Comparison of ENCODE assay signal across 13 mouse cellular contexts in genomic region chr4:53228444-53228843, GRCm38 (mm10).
A peak's percentile ranks its signal among the peaks of the same experiment; 100 is the strongest.
DNase-seq lines count a peak whose midpoint lies in the region; ATAC-seq and TF ChIP-seq lines count a peak whose summit lies in the region.
"Had no signal": no experiment of that assay in that cellular context is flagged by ENCODE, and none has a peak within 500 bp of the region (broad histone marks: within the 10 kb centered on the region; RNA-seq: fewer than 3 reads in every experiment).

No protein-coding gene starts in this region.

- 0 out of 2 replicates have a peak overlapping the region, but pooled peaks have one; percentile 15 for H3K27ac ChIP-seq in kidney, embryonic 16.5 days (ENCODE audit: low read length)
- H3K27ac ChIP-seq in left cerebral cortex, adult 2 months = no peak overlapping the region
- H3K27ac ChIP-seq: embryonic facial prominence, embryonic 10.5 days; hindbrain, postnatal 0 days; limb, embryonic 12.5 days had no signal

- DNase-seq in kidney, postnatal 36 days = no peak
- peak; percentile 73 for DNase-seq in NIH3T3 (ENCODE audit: low read depth)
- peak; percentile 20 for DNase-seq in embryo, embryonic 9.5 days (ENCODE audit: extremely low spot score)
- peak; percentile 40 for DNase-seq in splenic B cell, adult 2 months (ENCODE audit: low read depth, low spot score)
- DNase-seq in left cerebral cortex, adult 2 months (ENCODE audit: extremely low spot score in 1 of 2, low spot score in 2 of 2) = no peak
- no peak for DNase-seq in spleen, postnatal 10 days (ENCODE audit: low spot score in 2 of 2)
- DNase-seq: cerebellum, adult 2 months; kidney, adult 9 months; thymus, adult 2 months had no signal

- 44% methylated on average over 4 of the region's 4 CpGs for WGBS in kidney, embryonic 16.5 days

- no peak for TF ChIP-seq CTCF in left cerebral cortex, adult 2 months (IDR thresholded peaks at IDR 0.05)

- ATAC-seq in kidney, embryonic 16.5 days (ENCODE audit: low FRiP score, low TSS enrichment) = peak; percentile 78; the same call in 1 of the 2 replicates

- H3K9me3 ChIP-seq in kidney, embryonic 16.5 days (ENCODE audit: low read length) = no peaks in the 10 kb centered on the region
- H3K9me3 ChIP-seq: embryonic facial prominence, embryonic 10.5 days; limb, embryonic 12.5 days had no signal

- H3K4me1 ChIP-seq in kidney, embryonic 16.5 days (ENCODE audit: insufficient read depth, low read length) = peaks cover 7% of the 10 kb centered on the region

- no peak overlapping the region for H3K9ac ChIP-seq in kidney, embryonic 16.5 days (replicated peaks; ENCODE audit: low read length)
- H3K9ac ChIP-seq: limb, embryonic 12.5 days had no signal

- no peak overlapping the region for H3K4me3 ChIP-seq in kidney, embryonic 16.5 days (ENCODE audit: low read length)
- no peak overlapping the region for H3K4me3 ChIP-seq in left cerebral cortex, adult 2 months
- H3K4me3 ChIP-seq: embryonic facial prominence, embryonic 10.5 days; limb, embryonic 12.5 days had no signal

- intact Hi-C loops in left cerebral cortex, adult 2 months (cut with DNase I) = no loop called here

- no peak overlapping the region for H3K4me2 ChIP-seq in kidney, embryonic 16.5 days (replicated peaks; ENCODE audit: low read depth, low read length)
- H3K4me2 ChIP-seq: limb, embryonic 12.5 days had no signal

- H3K36me3 ChIP-seq in kidney, embryonic 16.5 days (ENCODE audit: insufficient read depth, low read length) = no peaks in the 10 kb centered on the region
- no peaks in the 10 kb centered on the region for H3K36me3 ChIP-seq in splenic B cell, adult 2 months (ENCODE audit: control insufficient read depth, insufficient read depth, low read length, poor library complexity, severe bottlenecking)
- H3K36me3 ChIP-seq: embryonic facial prominence, embryonic 10.5 days; limb, embryonic 12.5 days had no signal

- no peaks in the 10 kb centered on the region for H3K27me3 ChIP-seq in kidney, embryonic 16.5 days (ENCODE audit: insufficient read depth, low read length)
- no peaks in the 10 kb centered on the region for H3K27me3 ChIP-seq in splenic B cell, adult 2 months (ENCODE audit: control insufficient read depth, insufficient read depth, low read length, poor library complexity, severe bottlenecking)
- H3K27me3 ChIP-seq: limb, embryonic 12.5 days had no signal

Comparison
In these comparisons a context has a peak if more than half of its experiments do, and no peak if none do; other contexts are left out.
1. DNase-seq: peak in NIH3T3 (single experiment), embryo, embryonic 9.5 days (single experiment) and splenic B cell, adult 2 months (single experiment); none in kidney, postnatal 36 days (0 of 2), left cerebral cortex, adult 2 months (0 of 2) and spleen, postnatal 10 days (0 of 2).